Mouse (Mus musculus): ENCODE measurements around the gene Aoah.

Gene Aoah

GRCm38 (mm10) chr13:20916698-20917511 lies 123.0 kb downstream of the Aoah start:
- DNase-seq = peak; percentile 20

GRCm38 (mm10) chr13:20920401-20920800 lies 126.5 kb downstream of the Aoah start:
- DNase-seq = no peak

- DNase-seq = no peak
Measured at GRCm38 (mm10) chr13:20936016-20936415, 142.1 kb downstream of the Aoah start.

GRCm38 (mm10) chr13:20937452-20937851 lies 143.5 kb downstream of the Aoah start:
- DNase-seq = peak; percentile 55

GRCm38 (mm10) chr13:20939099-20939498 lies 145.2 kb downstream of the Aoah start:
- no peak for DNase-seq

GRCm38 (mm10) chr13:20940389-20940788 lies 146.5 kb downstream of the Aoah start:
- peak; percentile 25 for DNase-seq

- no peak for DNase-seq
Measured at GRCm38 (mm10) chr13:20941707-20942106, 147.8 kb downstream of the Aoah start.

- no peak for DNase-seq
Measured at GRCm38 (mm10) chr13:20963086-20963485, 169.2 kb downstream of the Aoah start.

- no peak for DNase-seq
Measured at GRCm38 (mm10) chr13:20981234-20982230, 187.6 kb downstream of the Aoah start.

GRCm38 (mm10) chr13:20985510-20985909 lies 191.6 kb downstream of the Aoah start:
- DNase-seq = no peak

GRCm38 (mm10) chr13:20985961-20986360 lies 192.0 kb downstream of the Aoah start:
- DNase-seq = no peak

- DNase-seq = no peak
Measured at GRCm38 (mm10) chr13:21005238-21005637, 211.3 kb downstream of the Aoah start.

- peak; percentile 40 for DNase-seq
Measured at GRCm38 (mm10) chr13:21005642-21006320, 211.9 kb downstream of the Aoah start.

GRCm38 (mm10) chr13:21006321-21006653 lies 212.4 kb downstream of the Aoah start:
- DNase-seq = no peak

- DNase-seq = no peak
Measured at GRCm38 (mm10) chr13:21013659-21014058, 219.7 kb downstream of the Aoah start.

- DNase-seq = no peak
Measured at GRCm38 (mm10) chr13:21024831-21025230, 230.9 kb downstream of the Aoah start.

- peak; percentile 34 for DNase-seq
Measured at GRCm38 (mm10) chr13:21033176-21033575, 239.3 kb downstream of the Aoah start.

GRCm38 (mm10) chr13:21035011-21035410 lies 241.1 kb downstream of the Aoah start:
- peak; percentile 12 for DNase-seq

GRCm38 (mm10) chr13:21035981-21036380 lies 242.1 kb downstream of the Aoah start:
- no peak for DNase-seq

- DNase-seq = no peak
Measured at GRCm38 (mm10) chr13:21040589-21041199, 246.8 kb downstream of the Aoah start.

GRCm38 (mm10) chr13:21050118-21050517 lies 256.2 kb downstream of the Aoah start:
- DNase-seq = peak; percentile 36

- DNase-seq = no peak
Measured at GRCm38 (mm10) chr13:21066021-21066420, 272.1 kb downstream of the Aoah start.

GRCm38 (mm10) chr13:21074847-21075246 lies 280.9 kb downstream of the Aoah start, which contains the start of gene Olfr1370:
Olfr1370 (minus strand) TSS chr13:21074947.
- no peak for DNase-seq

Measured in retina, postnatal 1 day (tissue).